Mouse (Mus musculus): ENCODE results near the gene Crx. TPM values are rescaled to one million over a fixed set of nuclear protein-coding genes. Genes with fewer than 3 reads are reported as not detected.

Gene Crx
- polyA plus RNA-seq, 1 experiment from 2014 or later: not detected

DNA sequence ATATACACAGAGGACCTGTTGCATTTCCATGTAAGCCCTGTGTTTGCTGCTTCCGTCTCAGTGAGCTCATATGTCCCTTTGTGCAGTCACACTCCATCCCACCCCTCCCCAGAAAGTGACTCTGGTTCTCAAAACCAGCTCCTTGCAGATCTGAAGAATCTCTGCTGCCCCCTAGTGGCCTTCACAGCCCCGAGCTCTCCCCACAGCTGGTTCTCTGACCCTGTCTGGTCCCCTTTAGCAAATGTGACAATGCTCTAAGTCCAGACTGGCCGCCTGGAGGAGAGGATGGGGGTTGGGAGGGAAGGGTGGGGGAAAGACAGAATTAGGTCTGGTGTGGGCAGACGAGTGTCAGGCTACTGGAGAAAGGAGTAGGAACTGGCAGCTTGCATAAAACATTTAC, 32.4 kb upstream of the Crx start:
- Histone ChIP-seq H3K27me3 (no peaks in the 10 kb centered on the region), H3K4me1 (replicated peaks) (no peaks in the 10 kb centered on the region), H3K36me3 (peaks cover 6% of the 10 kb centered on the region), H3K9ac (replicated peaks) (no peak overlapping the region), H3K9me3 (no peaks in the 10 kb centered on the region), H3K4me2 (no peak overlapping the region), H3K4me3 (replicated peaks) (no peak overlapping the region), H3K27ac (no peak overlapping the region)
- WGBS: 2% methylated on average over 4 of the region's 4 CpGs
- ATAC-seq (ENCODE audit: insufficient number of reproducible peaks, insufficient read depth, low FRiP score, low TSS enrichment, low read depth): peak; percentile 64; the same call in 1 of the 2 replicates

DNA sequence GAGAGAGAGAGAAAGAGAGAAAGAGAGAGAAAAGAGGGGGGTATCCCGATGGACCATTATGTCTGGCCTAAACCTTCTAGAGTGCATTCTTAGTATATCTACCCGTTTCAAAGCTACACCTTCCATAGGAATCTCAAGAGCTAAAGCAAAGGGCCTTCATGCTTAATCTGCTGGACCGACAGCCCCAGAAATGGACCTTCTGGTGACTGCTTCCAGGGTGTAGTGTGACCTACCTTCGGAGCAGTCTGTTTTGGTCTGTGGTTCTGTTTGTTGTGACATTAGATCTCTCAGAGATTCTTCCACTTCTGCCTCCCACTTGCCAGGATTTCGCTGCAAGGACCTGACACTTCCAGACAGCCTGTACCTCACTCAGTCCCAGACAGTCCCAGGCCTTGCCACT, 30.8 kb upstream of the Crx start:
- Histone ChIP-seq H3K36me3 (no peaks in the 10 kb centered on the region), H3K4me3 (replicated peaks) (no peak overlapping the region), H3K4me2 (no peak overlapping the region), H3K9ac (replicated peaks) (no peak overlapping the region), H3K4me1 (replicated peaks) (no peaks in the 10 kb centered on the region), H3K27ac (no peak overlapping the region), H3K9me3 (no peaks in the 10 kb centered on the region), H3K27me3 (no peaks in the 10 kb centered on the region)
- WGBS: 80% methylated on average over 5 of the region's 5 CpGs
- ATAC-seq (ENCODE audit: insufficient number of reproducible peaks, insufficient read depth, low FRiP score, low TSS enrichment, low read depth): no peak

DNA sequence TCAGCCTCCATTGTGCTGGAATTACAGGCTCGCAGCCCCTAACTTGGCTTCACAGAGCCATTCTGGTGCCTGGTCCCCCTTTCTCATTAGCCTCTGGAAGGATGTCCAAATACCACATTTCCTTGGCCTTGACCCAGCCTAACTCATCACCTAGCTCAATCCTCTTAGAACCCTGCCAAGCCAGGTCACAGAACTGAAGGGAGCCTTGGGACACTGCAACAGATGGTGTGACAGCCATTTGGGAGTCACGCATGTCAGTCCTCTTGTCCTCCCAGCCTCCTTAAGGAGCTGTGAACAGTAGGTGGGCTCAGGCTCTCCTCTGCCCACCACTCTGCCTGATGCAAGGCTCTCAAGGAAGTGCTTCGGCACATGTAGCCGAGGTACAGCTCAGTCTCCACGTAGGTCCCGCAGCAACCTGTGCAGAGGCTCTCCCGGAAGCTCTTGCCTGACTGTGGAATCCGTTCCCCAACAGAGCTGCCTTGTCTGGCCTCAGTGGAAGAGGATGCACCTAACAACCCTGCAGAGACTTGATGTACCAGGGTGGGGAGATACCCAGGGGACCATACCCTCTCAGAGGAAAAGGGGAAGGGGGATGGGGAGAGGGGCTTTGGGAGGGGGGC, 28.3 kb upstream of the Crx start:
- Histone ChIP-seq H3K4me2 (no peak overlapping the region), H3K4me3 (replicated peaks) (no peak overlapping the region), H3K27me3 (no peaks in the 10 kb centered on the region), H3K27ac (no peak overlapping the region), H3K9me3 (no peaks in the 10 kb centered on the region), H3K4me1 (replicated peaks) (no peaks in the 10 kb centered on the region), H3K9ac (replicated peaks) (no peak overlapping the region), H3K36me3 (no peaks in the 10 kb centered on the region)
- 78% methylated on average over 8 of the region's 8 CpGs for WGBS
- ATAC-seq (ENCODE audit: insufficient number of reproducible peaks, insufficient read depth, low FRiP score, low TSS enrichment, low read depth): no peak

- WGBS: 84% methylated on average over 1 of the region's 1 CpGs
- Histone ChIP-seq H3K4me1 (replicated peaks) (no peaks in the 10 kb centered on the region), H3K27ac (no peak overlapping the region), H3K4me3 (replicated peaks) (no peak overlapping the region), H3K27me3 (no peaks in the 10 kb centered on the region), H3K9ac (replicated peaks) (no peak overlapping the region), H3K4me2 (no peak overlapping the region), H3K36me3 (no peaks in the 10 kb centered on the region), H3K9me3 (no peaks in the 10 kb centered on the region)
- no peak for ATAC-seq (ENCODE audit: insufficient number of reproducible peaks, insufficient read depth, low FRiP score, low TSS enrichment, low read depth)
These were observed 26.8 kb upstream of the Crx start for GRCm38 (mm10) chr7:15906602-15907001.

- no peak for ATAC-seq (ENCODE audit: insufficient number of reproducible peaks, insufficient read depth, low FRiP score, low TSS enrichment, low read depth)
- Histone ChIP-seq H3K9me3 (no peaks in the 10 kb centered on the region), H3K27ac (no peak overlapping the region), H3K4me3 (replicated peaks) (no peak overlapping the region), H3K4me2 (no peak overlapping the region), H3K27me3 (no peaks in the 10 kb centered on the region), H3K4me1 (replicated peaks) (no peaks in the 10 kb centered on the region), H3K9ac (replicated peaks) (no peak overlapping the region), H3K36me3 (no peaks in the 10 kb centered on the region)
- WGBS: 84% methylated on average over 7 of the region's 7 CpGs
These were observed 26.1 kb upstream of the Crx start for GRCm38 (mm10) chr7:15905861-15906260.

DNA sequence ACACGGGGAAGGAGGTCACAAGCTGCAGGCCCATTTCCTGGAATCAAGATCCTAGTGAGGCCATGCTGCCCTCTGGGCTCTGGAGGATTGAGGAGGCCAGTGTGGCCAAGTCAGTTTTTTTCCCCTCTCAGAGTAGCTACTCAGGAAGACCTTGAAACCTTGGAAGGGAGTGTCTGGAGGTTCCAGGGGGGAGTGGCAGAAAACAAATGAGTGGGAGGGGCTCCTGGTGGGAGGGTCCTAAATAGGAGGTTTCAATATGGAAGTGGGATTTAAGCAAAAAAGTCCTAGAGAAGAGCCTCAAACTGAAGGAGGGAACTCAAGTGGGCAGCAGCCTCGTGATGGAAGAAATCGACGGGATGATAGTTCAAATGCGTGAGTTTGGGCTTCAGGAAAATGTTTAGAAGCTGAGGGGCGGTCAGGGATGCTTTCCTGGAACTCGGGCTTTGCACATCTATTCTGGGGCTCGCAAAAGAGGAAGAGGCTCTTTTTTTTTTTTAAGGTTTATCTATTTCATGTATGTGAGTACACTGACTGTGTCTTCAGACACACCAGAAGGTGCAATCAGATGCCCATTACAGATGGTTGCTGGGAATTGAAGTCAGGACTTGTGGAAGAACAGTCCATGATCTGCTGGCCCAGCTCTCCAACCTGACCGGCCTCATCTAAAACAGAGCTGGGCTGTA, 21.7 kb upstream of the Crx start:
- no peak for ATAC-seq (ENCODE audit: insufficient number of reproducible peaks, insufficient read depth, low FRiP score, low TSS enrichment, low read depth)
- Histone ChIP-seq H3K9me3 (no peaks in the 10 kb centered on the region), H3K4me2 (no peak overlapping the region), H3K36me3 (no peaks in the 10 kb centered on the region), H3K27me3 (no peaks in the 10 kb centered on the region), H3K4me1 (replicated peaks) (no peaks in the 10 kb centered on the region), H3K27ac (no peak overlapping the region), H3K4me3 (replicated peaks) (no peak overlapping the region), H3K9ac (replicated peaks) (no peak overlapping the region)
- 80% methylated on average over 9 of the region's 9 CpGs for WGBS

- no peak overlapping the region for H3K4me2 ChIP-seq
- no peaks in the 10 kb centered on the region for H3K27me3 ChIP-seq
- H3K27ac ChIP-seq: no peak overlapping the region
- no peak for ATAC-seq (ENCODE audit: insufficient number of reproducible peaks, insufficient read depth, low FRiP score, low TSS enrichment, low read depth)
- no peaks in the 10 kb centered on the region for H3K4me1 ChIP-seq (replicated peaks)
- no peaks in the 10 kb centered on the region for H3K36me3 ChIP-seq
- H3K9me3 ChIP-seq: 0 out of 2 replicates have a peak, but pooled peaks cover 8% of the 10 kb centered on the region
- H3K4me3 ChIP-seq (replicated peaks): no peak overlapping the region
- WGBS: 78% methylated on average over 1 of the region's 1 CpGs
- no peak overlapping the region for H3K9ac ChIP-seq (replicated peaks)
These were observed 14.5 kb upstream of the Crx start for GRCm38 (mm10) chr7:15894251-15894650.

GRCm38 (mm10) chr7:15884127-15884526, 4.4 kb upstream of the Crx start:
- WGBS: 92% methylated on average over 2 of the region's 2 CpGs

DNA sequence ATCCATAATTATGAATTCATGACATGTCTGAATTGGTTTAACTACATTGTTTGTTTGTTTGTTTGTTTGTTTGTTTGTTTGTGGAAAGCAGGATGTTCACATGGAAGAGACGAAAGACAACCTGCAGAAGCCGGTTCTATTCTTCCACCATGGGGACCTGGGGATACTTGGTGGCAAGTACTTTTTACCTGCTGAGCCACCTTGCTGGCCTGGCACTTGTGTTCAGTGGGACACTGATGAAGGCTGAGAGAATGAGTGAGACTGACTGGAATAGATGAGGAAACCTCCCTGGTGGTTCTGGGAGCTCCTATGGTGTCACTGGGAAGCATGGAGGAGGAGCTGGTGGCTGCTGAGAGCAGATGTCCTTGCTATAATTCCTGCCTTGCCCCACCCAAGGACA, 2.5 kb upstream of the Crx start, which contains the start of gene Crxos:
Gene Crxos, plus strand, starts transcription at position 301 of the 400 bp plus-strand sequence.
- no peak within 1 kb of the TSS for H3K4me2 ChIP-seq
- no peaks in the 10 kb centered on the region for H3K36me3 ChIP-seq
- no peak within 1 kb of the TSS for H3K9ac ChIP-seq (replicated peaks)
- no peaks in the 10 kb centered on the region for H3K4me1 ChIP-seq (replicated peaks)
- no peaks in the 10 kb centered on the region for H3K9me3 ChIP-seq
- no peaks in the 10 kb centered on the region; the same call in 1 of the 2 replicates for H3K27me3 ChIP-seq
- H3K27ac ChIP-seq: no peak within 1 kb of the TSS
- no peak for ATAC-seq (ENCODE audit: insufficient number of reproducible peaks, insufficient read depth, low FRiP score, low TSS enrichment, low read depth)
- no peak within 1 kb of the TSS for H3K4me3 ChIP-seq (replicated peaks)
- WGBS: 84% methylated on average over 2 of the region's 2 CpGs

More at GRCm38 (mm10) chr7:15884127-15884526, 4.4 kb upstream of the Crx start:
- Histone ChIP-seq H3K9me3 (no peaks in the 10 kb centered on the region), H3K27me3 (no peaks in the 10 kb centered on the region; the same call in 1 of the 2 replicates), H3K9ac (replicated peaks) (no peak overlapping the region), H3K4me1 (replicated peaks) (no peaks in the 10 kb centered on the region), H3K4me2 (no peak overlapping the region), H3K4me3 (replicated peaks) (no peak overlapping the region), H3K36me3 (no peaks in the 10 kb centered on the region), H3K27ac (no peak overlapping the region)
- no peak for ATAC-seq (ENCODE audit: insufficient number of reproducible peaks, insufficient read depth, low FRiP score, low TSS enrichment, low read depth)

- H3K9ac ChIP-seq (replicated peaks): no peak overlapping the region
- H3K4me1 ChIP-seq (replicated peaks): no peaks in the 10 kb centered on the region
- H3K4me3 ChIP-seq (replicated peaks): no peak overlapping the region
- 71% methylated on average over 3 of the region's 3 CpGs for WGBS
- no peak for ATAC-seq (ENCODE audit: insufficient number of reproducible peaks, insufficient read depth, low FRiP score, low TSS enrichment, low read depth)
- H3K36me3 ChIP-seq: no peaks in the 10 kb centered on the region
- H3K9me3 ChIP-seq: no peaks in the 10 kb centered on the region
- no peak overlapping the region for H3K27ac ChIP-seq
- no peaks in the 10 kb centered on the region; the same call in 1 of the 2 replicates for H3K27me3 ChIP-seq
- H3K4me2 ChIP-seq: no peak overlapping the region
These were observed 2.1 kb upstream of the Crx start for GRCm38 (mm10) chr7:15881831-15882230.

GRCm38 (mm10) chr7:15881388-15881787, 1.6 kb upstream of the Crx start:
- no peaks in the 10 kb centered on the region for H3K4me1 ChIP-seq (replicated peaks)
- H3K9ac ChIP-seq (replicated peaks): no peak overlapping the region
- no peaks in the 10 kb centered on the region for H3K9me3 ChIP-seq
- H3K4me2 ChIP-seq: no peak overlapping the region
- no peak for ATAC-seq (ENCODE audit: insufficient number of reproducible peaks, insufficient read depth, low FRiP score, low TSS enrichment, low read depth)
- WGBS: 25% methylated on average over 7 of the region's 7 CpGs
- H3K27ac ChIP-seq: no peak overlapping the region
- H3K27me3 ChIP-seq: no peaks in the 10 kb centered on the region; the same call in 1 of the 2 replicates
- no peaks in the 10 kb centered on the region for H3K36me3 ChIP-seq
- no peak overlapping the region for H3K4me3 ChIP-seq (replicated peaks)
